In genomic region chr1:36323746-36324448, GRCm38 (mm10) we compare ENCODE assay signal across 9 mouse cellular contexts. TPM values are rescaled to one million over a fixed set of nuclear protein-coding genes. Genes with fewer than 3 reads are reported as not detected.
DNase-seq lines count a peak whose midpoint lies in the region; ATAC-seq and TF ChIP-seq lines count a peak whose summit lies in the region.
"Had no signal": no experiment of that assay in that cellular context is flagged by ENCODE, and none has a peak within 500 bp of the region (broad histone marks: within the 10 kb centered on the region; RNA-seq: fewer than 3 reads in every experiment).

No protein-coding gene starts in this region.

- no peak overlapping the region for H3K9ac ChIP-seq in kidney, embryonic 15.5 days
- H3K9ac ChIP-seq in lung, embryonic 15.5 days, result no peak overlapping the region

- peak; percentile 75 for TF ChIP-seq CTCF in gastrocnemius, adult 2 months (IDR thresholded peaks at IDR 0.05)
- peak; percentile 56; the same call in 1 of the 2 replicates for TF ChIP-seq CTCF in small intestine, adult 2 months (IDR thresholded peaks at IDR 0.05; ENCODE audit: extremely low read depth, insufficient read length, insufficient replicate concordance, low read depth, low read length)

- H3K9me3 ChIP-seq in kidney, embryonic 15.5 days (replicated peaks), result no peaks in the 10 kb centered on the region
- H3K9me3 ChIP-seq in lung, embryonic 15.5 days, result no peaks in the 10 kb centered on the region
- H3K9me3 ChIP-seq: megakaryocyte, embryonic 14.5 days had no signal

- peak overlapping the region; percentile 26; the same call in 1 of the 2 replicates for H3K4me3 ChIP-seq in gastrocnemius, adult 2 months
- H3K4me3 ChIP-seq in kidney, embryonic 15.5 days (replicated peaks), result no peak overlapping the region
- H3K4me3 ChIP-seq in lung, embryonic 15.5 days, result no peak overlapping the region
- H3K4me3 ChIP-seq in small intestine, adult 2 months (ENCODE audit: low read depth, low read length), result no peak overlapping the region
- H3K4me3 ChIP-seq: megakaryocyte, embryonic 14.5 days had no signal

- no peaks in the 10 kb centered on the region for H3K27me3 ChIP-seq in kidney, embryonic 15.5 days
- no peaks in the 10 kb centered on the region for H3K27me3 ChIP-seq in lung, embryonic 15.5 days
- H3K27me3 ChIP-seq in small intestine, adult 2 months (ENCODE audit: control insufficient read depth, insufficient read depth, low read length), result no peaks in the 10 kb centered on the region

- intact Hi-C loops in gastrocnemius, adult 2 months (cut with DNase I), result loop anchor here (2.0 kb wide), 1 partner anchor 177 kb away; no protein-coding TSS in a partner anchor

- H3K4me2 ChIP-seq in kidney, embryonic 15.5 days, result no peak overlapping the region
- H3K4me2 ChIP-seq in lung, embryonic 15.5 days, result no peak overlapping the region

- H3K4me1 ChIP-seq in kidney, embryonic 15.5 days, result peaks cover 23% of the 10 kb centered on the region
- peaks cover 10% of the 10 kb centered on the region for H3K4me1 ChIP-seq in lung, embryonic 15.5 days
- no peaks in the 10 kb centered on the region for H3K4me1 ChIP-seq in small intestine, adult 2 months (ENCODE audit: control insufficient read depth, insufficient read depth, insufficient read length, low read length)
- H3K4me1 ChIP-seq: megakaryocyte, embryonic 14.5 days had no signal

- TF ChIP-seq POLR2A in small intestine, adult 2 months (IDR thresholded peaks at IDR 0.05; ENCODE audit: low read depth, low read length), result no peak

- peak; percentile 65 for DNase-seq in gastrocnemius, adult 2 months
- no peak for DNase-seq in gastrocnemius, postnatal 4 days (ENCODE audit: low spot score in 2 of 2)
- peak; percentile 64 for DNase-seq in cerebellum, postnatal 14 days
- peak; percentile 33 to 41 for DNase-seq in heart, adult 9 months (ENCODE audit: low spot score in 2 of 2)

- peak overlapping the region; percentile 79 for H3K27ac ChIP-seq in gastrocnemius, adult 2 months
- no peak overlapping the region for H3K27ac ChIP-seq in kidney, embryonic 15.5 days
- H3K27ac ChIP-seq in lung, embryonic 15.5 days, result peak overlapping the region; percentile 46; the same call in 1 of the 2 replicates
- H3K27ac ChIP-seq in small intestine, adult 2 months (ENCODE audit: insufficient read depth, low read depth, low read length), result no peak overlapping the region

- peak; percentile 57 for ATAC-seq in CD4-positive, CD25-positive, alpha-beta regulatory T cell, adult 4 months
- peak; percentile 40; the same call in 1 of the 2 replicates for ATAC-seq in kidney, embryonic 15.5 days (replicated peaks; ENCODE audit: low FRiP score)
- peak; percentile 35; the same call in 1 of the 2 replicates for ATAC-seq in lung, embryonic 15.5 days (ENCODE audit: borderline replicate concordance, extremely low read depth, low FRiP score, low TSS enrichment)

- peaks cover 20% of the 10 kb centered on the region; the same call in 1 of the 2 replicates for H3K36me3 ChIP-seq in kidney, embryonic 15.5 days
- H3K36me3 ChIP-seq in lung, embryonic 15.5 days, result no peaks in the 10 kb centered on the region; the same call in 1 of the 2 replicates
- H3K36me3 ChIP-seq in small intestine, adult 2 months (ENCODE audit: control insufficient read depth, insufficient read depth, low read length), result peaks cover 11% of the 10 kb centered on the region

- 39% methylated on average over 8 of the region's 8 CpGs for WGBS in kidney, embryonic 15.5 days
- 22% methylated on average over 8 of the region's 8 CpGs for WGBS in lung, embryonic 15.5 days
- WGBS in small intestine, adult 2 months, result 27% methylated on average over 8 of the region's 8 CpGs

RNA-seq across cellular contexts. Expression of gene Arid5a, which starts 16.4 kb away (rescaled TPM):
- 10 to 100 TPM in 1 of 2 experiments, 1 to 10 TPM in 1; 7.0 to 18.6 TPM for total RNA-seq in gastrocnemius, adult 2 months (2021)
- total RNA-seq in gastrocnemius, postnatal 4 days (2021), result 10 to 100 TPM; 17.7 to 18.9 TPM
- polyA plus RNA-seq in CD4-positive, CD25-positive, alpha-beta regulatory T cell, adult 4 months (2017; shearing (Covaris generic)), result 100 to 1,000 TPM in 1 of 2 experiments, 10 to 100 TPM in 1; 92.4 to 160 TPM
- polyA plus RNA-seq in kidney, embryonic 15.5 days (2015; fragmentation: Nextera tagmentation; extraction: Ambion mirVana), result 6.7 and 7.3 TPM in 2 replicates
- polyA plus RNA-seq in lung, embryonic 15.5 days (2015; fragmentation: Nextera tagmentation; extraction: Ambion mirVana), result 8.0 and 8.9 TPM in 2 replicates
- polyA plus RNA-seq in small intestine, adult 2 months (2012; rRNA removed), result 4.0 and 11.1 TPM in 2 replicates

RNA-seq across cellular contexts. Expression of gene Kansl3, which starts 45.1 kb away (rescaled TPM):
- total RNA-seq in gastrocnemius, adult 2 months (2021), result 10 to 100 TPM; 37.7 to 39.6 TPM
- total RNA-seq in gastrocnemius, postnatal 4 days (2021), result 10 to 100 TPM; 42.7 to 55.6 TPM
- polyA plus RNA-seq in CD4-positive, CD25-positive, alpha-beta regulatory T cell, adult 4 months (2017; shearing (Covaris generic)), result 10 to 100 TPM; 52.6 to 88.0 TPM
- 44.8 and 49.9 TPM in 2 replicates for polyA plus RNA-seq in kidney, embryonic 15.5 days (2015; fragmentation: Nextera tagmentation; extraction: Ambion mirVana)
- 37.5 and 40.8 TPM in 2 replicates for polyA plus RNA-seq in lung, embryonic 15.5 days (2015; fragmentation: Nextera tagmentation; extraction: Ambion mirVana)
- 18.5 and 40.8 TPM in 2 replicates for polyA plus RNA-seq in small intestine, adult 2 months (2012; rRNA removed)

RNA-seq across cellular contexts. Expression of gene Fer1l5, which starts 48.2 kb away (rescaled TPM):
- total RNA-seq in gastrocnemius, adult 2 months (2021), result not detected
- total RNA-seq in gastrocnemius, postnatal 4 days (2021), result under 1 TPM in 1 of 2 experiments, not detected in 1; 0.05 TPM
- under 1 TPM; 0.48 to 0.67 TPM for polyA plus RNA-seq in CD4-positive, CD25-positive, alpha-beta regulatory T cell, adult 4 months (2017; shearing (Covaris generic))
- 1.0 and 1.5 TPM in 2 replicates for polyA plus RNA-seq in kidney, embryonic 15.5 days (2015; fragmentation: Nextera tagmentation; extraction: Ambion mirVana)
- polyA plus RNA-seq in lung, embryonic 15.5 days (2015; fragmentation: Nextera tagmentation; extraction: Ambion mirVana), result 0.57 and 0.66 TPM in 2 replicates
- not detected in 2 replicates for polyA plus RNA-seq in small intestine, adult 2 months (2012; rRNA removed)

RNA-seq across cellular contexts. Expression of gene Neurl3, which starts 49.4 kb away (rescaled TPM):
- total RNA-seq in gastrocnemius, adult 2 months (2021), result under 1 TPM; 0.41 to 0.59 TPM
- 1 to 10 TPM; 2.8 to 2.9 TPM for total RNA-seq in gastrocnemius, postnatal 4 days (2021)
- polyA plus RNA-seq in CD4-positive, CD25-positive, alpha-beta regulatory T cell, adult 4 months (2017; shearing (Covaris generic)), result 100 to 1,000 TPM in 1 of 2 experiments, 10 to 100 TPM in 1; 62.4 to 137 TPM
- 16.6 and 17.7 TPM in 2 replicates for polyA plus RNA-seq in kidney, embryonic 15.5 days (2015; fragmentation: Nextera tagmentation; extraction: Ambion mirVana)
- 8.0 and 8.3 TPM in 2 replicates for polyA plus RNA-seq in lung, embryonic 15.5 days (2015; fragmentation: Nextera tagmentation; extraction: Ambion mirVana)
- 105 and 170 TPM in 2 replicates for polyA plus RNA-seq in small intestine, adult 2 months (2012; rRNA removed)

Comparison
In these comparisons a context has a peak if more than half of its experiments do, and no peak if none do; other contexts are left out.
1. DNase-seq: peak in gastrocnemius, adult 2 months (single experiment), cerebellum, postnatal 14 days (2 of 2) and heart, adult 9 months (2 of 2); none in gastrocnemius, postnatal 4 days (0 of 2).
2. H3K27ac ChIP-seq: peak in gastrocnemius, adult 2 months (single experiment) and lung, embryonic 15.5 days (single experiment); none in kidney, embryonic 15.5 days (single experiment) and small intestine, adult 2 months (single experiment).
3. Peak in every context shown above with its lines, with median percentiles within 50 percentile points of each other: ATAC-seq.